Mouse (Mus musculus) embryonic fibroblast, embryonic 13.5 days (primary cell): Measurements from ENCODE around the gene Ddhd1.

Experiments used
- CTCF ChIP-seq: IDR thresholded peaks from 2 replicates; pipeline ENCODE4 v1.5.1; 2011; ENCODE audit warnings: mild to moderate bottlenecking, control low read depth, low read length, moderate library complexity, borderline replicate concordance; ENCODE audit not compliant: insufficient read depth
- POLR2A ChIP-seq: IDR thresholded peaks from 2 replicates; pipeline ENCODE4 v1.6.1; 2011; ENCODE audit warnings: low read depth, mild to moderate bottlenecking, control low read depth, low read length, moderate library complexity

DNA sequence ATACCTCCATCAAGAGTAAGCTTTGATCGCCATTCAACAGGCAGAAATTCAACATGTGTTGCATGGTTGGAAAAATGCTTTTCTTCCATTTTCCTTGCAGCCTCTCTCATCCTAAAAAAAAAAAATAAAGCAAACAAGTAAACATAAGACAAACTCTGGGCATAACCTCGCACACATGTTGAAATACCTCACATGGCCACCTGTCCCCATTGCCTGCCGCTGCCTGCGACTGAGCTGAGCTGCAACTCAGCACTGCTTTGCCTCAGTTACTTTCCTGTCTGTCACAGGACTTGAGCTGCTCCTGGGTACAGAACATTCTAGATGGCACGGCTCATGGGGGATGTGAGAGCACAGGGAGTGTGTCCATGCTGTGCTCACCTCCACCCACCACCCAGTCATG is 41.4 kb downstream of the Ddhd1 start:
- TF ChIP-seq CTCF (no peak), POLR2A (no peak)
